Mouse (Mus musculus) CD4-positive naive resting alpha-beta T cell, adult 57 days (primary cell): Measurements from ENCODE around the gene Kras. TPM values are rescaled to one million over a fixed set of nuclear protein-coding genes. Genes with fewer than 3 reads are reported as not detected.

ENCODE experiments used
- total RNA-seq: library from RNA; stranded (reverse); gene quantifications from one replicate; pipeline ENCODE4 v1.2.4, GENCODE M21; 2023

Kras gene
- total RNA-seq: 125 TPM

DNA sequence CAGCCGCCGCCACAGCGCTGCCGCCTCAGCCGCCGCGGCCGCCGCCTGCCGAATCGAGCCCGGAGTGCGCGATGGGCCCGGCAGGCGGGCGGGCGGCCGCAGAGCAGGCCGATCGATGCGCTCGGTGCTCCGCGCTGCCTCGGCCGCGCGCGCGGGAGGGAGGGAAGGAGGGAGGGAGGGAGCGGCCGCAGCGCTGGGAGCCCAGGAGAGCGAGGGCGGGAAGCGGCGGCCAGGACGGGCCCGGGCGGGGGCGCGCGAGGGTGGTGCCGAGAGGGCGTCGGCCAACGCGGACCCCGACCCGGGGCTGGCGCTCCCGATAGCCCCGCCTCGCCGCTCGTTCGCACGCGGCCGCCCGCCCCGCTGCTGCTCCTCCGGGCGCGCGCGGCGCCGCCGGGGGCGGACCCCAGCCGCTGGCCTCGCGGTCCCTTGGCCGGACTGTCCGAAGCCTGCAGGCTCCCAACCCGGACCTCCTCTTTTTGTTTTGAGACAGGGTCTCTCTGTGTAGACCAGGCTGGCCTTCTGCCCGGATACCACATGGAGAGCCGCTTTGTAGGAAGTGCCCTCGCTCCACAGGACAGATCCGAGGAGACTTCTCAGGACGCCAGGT lies at the start of gene Kras:
Gene Kras, minus strand, starts transcription at position 55 of the 607 bp plus-strand sequence.

DNA sequence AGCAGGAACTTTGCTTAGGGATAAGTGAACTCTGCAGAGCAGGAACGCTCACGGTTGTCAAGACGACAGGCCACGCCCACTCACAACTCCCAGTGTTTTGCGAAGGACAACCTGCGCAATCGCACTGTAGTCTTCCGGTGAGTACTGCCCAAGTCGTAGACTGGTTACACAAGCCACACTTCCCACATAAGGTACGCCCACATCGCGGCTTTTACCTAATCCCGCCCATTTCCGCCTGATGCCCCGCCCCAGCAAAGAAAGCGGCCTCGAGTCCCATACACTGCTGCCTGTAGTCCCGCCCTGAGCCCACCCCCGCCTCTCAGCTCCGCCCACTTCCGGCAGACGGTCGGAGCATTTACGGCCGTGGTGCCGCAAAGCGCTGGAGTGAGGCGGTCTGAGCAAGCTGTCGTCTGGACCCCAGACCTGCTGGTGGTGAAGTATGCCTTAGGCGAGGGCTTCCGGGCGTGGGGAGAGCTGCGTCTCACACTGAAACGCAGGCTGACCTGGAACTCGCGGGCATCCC lies 39.2 kb downstream of the Kras start, which contains the start of the genes Casc1 and Etfrf1:
Gene Casc1, minus strand, starts transcription at position 190 of the 523 bp plus-strand sequence.
Gene Etfrf1, plus strand, starts transcription at position 319 of the 523 bp plus-strand sequence.

Other genes with a start within 250 kb of the Kras start
- gene Bcat1, start 174.1 kb downstream of the Kras start, total RNA-seq: 0.89 TPM
- gene Lrmp, start 134.6 kb downstream of the Kras start, total RNA-seq: 83.7 TPM
- 4.1 TPM for gene Casc1, start 39.2 kb downstream of the Kras start, total RNA-seq
- 14.0 TPM for gene Etfrf1, start 39.1 kb downstream of the Kras start, total RNA-seq